Mouse (Mus musculus) frontal cortex, adult 2 months (tissue): ENCODE measurements around the gene Ect2. TPM values are rescaled to one million over a fixed set of nuclear protein-coding genes. Genes with fewer than 3 reads are reported as not detected.
A peak's percentile ranks its signal among the peaks of the same experiment; 100 is the strongest.

Experiments
- DNase-seq, 2 experiments: peaks; one replicate each; pipeline ENCODE4 v3.0.0; 2022; ENCODE audit warnings: low spot score in 1 of 2; ENCODE audit errors: extremely low spot score in 1 of 2
- polyA plus RNA-seq: library from polyadenylated mRNA; depleted of rRNA; stranded (reverse); fragments of >200 nt; gene quantifications from 2 replicates; pipeline ENCODE4 v1.2.3, GENCODE M21; 2012; rRNA removed

The Ect2 gene
- polyA plus RNA-seq, 1 experiment: 0.80 TPM

GRCm38 (mm10) chr3:27080061-27080770 is 73.5 kb downstream of the Ect2 start:
- no peak for DNase-seq

DNA sequence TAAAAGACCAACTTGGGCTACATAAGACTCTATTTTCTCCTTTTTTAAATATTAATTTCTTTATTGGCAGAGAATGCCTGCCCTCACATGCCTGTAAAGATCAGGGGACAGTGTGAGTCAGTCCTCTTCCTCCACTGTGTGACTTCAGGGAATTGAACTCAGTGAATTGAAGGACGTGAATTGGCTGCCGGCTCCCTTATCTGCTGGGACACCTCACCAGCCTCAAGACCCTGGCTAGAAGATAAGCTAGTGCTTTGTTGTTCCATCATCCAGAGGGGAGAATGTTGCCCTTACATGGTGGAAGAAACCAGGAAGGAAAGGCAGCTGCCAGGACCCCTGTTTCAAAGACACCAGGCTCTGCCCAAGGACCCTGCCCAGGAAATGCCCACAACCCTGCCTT is 79.8 kb downstream of the Ect2 start:
- DNase-seq: no peak

DNA sequence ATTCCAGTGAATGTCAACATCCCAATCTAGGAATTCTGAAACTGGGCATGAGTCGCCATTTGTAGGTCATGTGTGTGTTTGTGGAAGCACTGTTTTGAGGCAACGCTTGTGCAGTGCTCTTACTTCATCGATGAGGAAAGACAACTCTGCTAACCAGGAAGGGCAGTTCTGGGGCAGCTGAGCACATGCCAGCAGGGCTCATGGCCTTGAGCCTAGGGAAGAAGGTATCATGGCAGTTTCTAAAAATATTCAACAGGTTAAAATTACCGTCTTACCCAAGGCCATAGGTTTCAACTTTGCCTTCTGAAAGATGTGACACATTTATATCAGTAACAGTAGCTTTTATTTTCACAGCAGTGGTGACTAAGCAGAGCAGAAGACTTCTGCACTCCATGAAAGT is 82.0 kb downstream of the Ect2 start:
- DNase-seq: no peak

GRCm38 (mm10) chr3:27070340-27070739 is 83.3 kb downstream of the Ect2 start:
- DNase-seq: no peak

DNA sequence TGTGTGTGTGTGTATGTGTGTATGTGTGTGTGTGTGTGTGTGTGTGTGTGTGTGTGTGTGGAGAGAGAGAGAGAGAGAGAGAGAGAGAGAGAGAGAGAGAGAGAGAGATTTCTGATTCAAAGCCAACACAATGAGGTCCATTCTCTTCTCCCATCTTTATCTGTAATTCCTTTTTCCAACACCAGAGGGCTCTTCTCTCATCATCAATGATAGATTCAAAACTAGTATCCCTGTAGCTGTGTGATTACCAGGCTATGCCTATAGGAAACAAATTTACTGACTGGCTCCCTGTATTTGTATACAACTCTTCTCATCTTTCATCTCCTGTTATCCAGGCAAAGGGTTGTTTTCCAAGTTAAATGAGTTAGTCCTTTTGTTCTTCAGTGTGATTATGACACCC is 86.5 kb downstream of the Ect2 start:
- peak in 1 of 2 experiments; percentile 4 for DNase-seq

DNA sequence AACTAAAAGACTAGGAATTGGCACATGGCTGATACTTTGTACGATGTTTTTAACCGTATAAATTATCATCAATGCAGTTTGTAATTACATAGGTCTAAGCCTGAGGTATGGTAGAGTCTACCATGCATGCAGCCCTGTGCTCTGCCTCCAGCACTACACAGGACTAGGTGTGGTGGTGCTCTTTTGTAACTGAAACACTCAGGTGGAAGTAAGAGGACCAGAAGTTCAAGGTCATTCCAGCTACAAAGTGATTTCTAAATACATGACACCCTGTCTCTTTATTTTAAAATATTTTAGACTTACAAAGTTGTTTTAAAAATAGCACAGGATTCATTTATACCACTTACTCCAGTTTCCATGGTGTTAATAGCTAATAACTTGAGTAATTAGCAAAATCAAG is 88.8 kb downstream of the Ect2 start:
- no peak for DNase-seq

- no peak for DNase-seq
Measured at GRCm38 (mm10) chr3:27063399-27064260, 90.0 kb downstream of the Ect2 start.

GRCm38 (mm10) chr3:27060441-27060840 is 93.2 kb downstream of the Ect2 start:
- no peak for DNase-seq

- DNase-seq: no peak
Measured at GRCm38 (mm10) chr3:27059529-27060322, 94.0 kb downstream of the Ect2 start.

GRCm38 (mm10) chr3:27055471-27055870 is 98.2 kb downstream of the Ect2 start:
- DNase-seq: no peak

- peak in 1 of 2 experiments; percentile 7 for DNase-seq
Measured at GRCm38 (mm10) chr3:27054766-27055165, 98.9 kb downstream of the Ect2 start.

Other genes starting within 250 kb of the Ect2 start
- gene Nceh1, start 29.1 kb upstream of the Ect2 start, polyA plus RNA-seq: 46.9 and 49.9 TPM in 2 replicates
- gene Tnfsf10, start 163.2 kb upstream of the Ect2 start, polyA plus RNA-seq: 2.0 and 2.2 TPM in 2 replicates
- gene Ghsr, start 217.5 kb upstream of the Ect2 start, polyA plus RNA-seq: 0.02 TPM in 1 of 2 replicates, not detected in the other